Mouse (Mus musculus) embryonic fibroblast, embryonic 13.5 days (primary cell): Measurements from ENCODE around the gene Zar1l.

ENCODE experiments used
- CTCF ChIP-seq: IDR thresholded peaks from 2 replicates; pipeline ENCODE4 v1.5.1; 2011; ENCODE audit warnings: mild to moderate bottlenecking, control low read depth, low read length, moderate library complexity, borderline replicate concordance; ENCODE audit not compliant: insufficient read depth
- POLR2A ChIP-seq: IDR thresholded peaks from 2 replicates; pipeline ENCODE4 v1.6.1; 2011; ENCODE audit warnings: low read depth, mild to moderate bottlenecking, control low read depth, low read length, moderate library complexity

GRCm38 (mm10) chr5:150477364-150477763 is 40.6 kb downstream of the Zar1l start:
- TF ChIP-seq POLR2A (no peak), CTCF (no peak)
